Mouse (Mus musculus) forebrain, embryonic 14.5 days (tissue): Measurements from ENCODE around the gene Chrne. TPM values are rescaled to one million over a fixed set of nuclear protein-coding genes. Genes with fewer than 3 reads are reported as not detected.

Experiments used
- ATAC-seq: fragments of 200-750 bp; cut with Nextera tagmentation; 2 replicates; pipeline ENCODE4 v1.8.0; 2017; ENCODE audit warnings: mild to moderate bottlenecking, moderate library complexity
- DNase-seq: peaks from one replicate; pipeline ENCODE4 v3.0.0-alpha.2; 2015; ENCODE audit warnings: low spot score
- H3K27ac ChIP-seq: fragments of 300-500 bp; sonication (generic); 2 replicates; pipeline ENCODE4 v1.5.1; 2014; ENCODE audit warnings: low read depth, mild to moderate bottlenecking, control low read depth, low read length, moderate library complexity
- H3K27me3 ChIP-seq: fragments of 300-500 bp; sonication (generic); replicated peaks from 2 replicates; pipeline ENCODE4 v1.6.1; 2014; ENCODE audit warnings: low read length, control low read depth, mixed read lengths; ENCODE audit not compliant: control insufficient read depth, insufficient read depth
- H3K36me3 ChIP-seq: fragments of 300-500 bp; sonication (generic); 2 replicates; pipeline ENCODE4 v1.6.1; 2014; ENCODE audit warnings: low read length, control low read depth; ENCODE audit not compliant: control insufficient read depth, insufficient read depth
- H3K4me1 ChIP-seq: fragments of 300-500 bp; sonication (generic); 2 replicates; pipeline ENCODE4 v1.6.1; 2014; ENCODE audit warnings: antibody characterized with exemption, low read length, control low read depth; ENCODE audit not compliant: control insufficient read depth, insufficient read depth
- H3K4me2 ChIP-seq: fragments of 300-500 bp; sonication (generic); 2 replicates; pipeline ENCODE4 v1.6.1; 2014; ENCODE audit warnings: mild to moderate bottlenecking, control low read depth, low read length
- H3K4me3 ChIP-seq: fragments of 300-500 bp; sonication (generic); 2 replicates; pipeline ENCODE4 v1.5.1; 2014; ENCODE audit warnings: low read depth, low read length, control low read depth
- H3K9ac ChIP-seq: fragments of 300-500 bp; sonication (generic); 2 replicates; pipeline ENCODE4 v1.6.1; 2014; ENCODE audit warnings: mild to moderate bottlenecking, low read length, control low read depth, moderate library complexity
- H3K9me3 ChIP-seq: fragments of 300-500 bp; sonication (generic); replicated peaks from 2 replicates; pipeline ENCODE4 v1.6.1; 2016; ENCODE audit warnings: low read length, control low read depth, mixed read lengths; ENCODE audit not compliant: control insufficient read depth
- WGBS: fragments of 180-500 bp; shearing (Covaris S2); extraction: QIAGEN DNeasy Blood & Tissue Kit; methylation state at CpG from one replicate; pipeline ENCODE4 v1.1.7; 2014; 5-methylcytosine and 5-hydroxymethylcytosine counted together
- polyA plus RNA-seq: library from polyadenylated mRNA; unstranded; fragments of >200 nt; fragmentation: Nextera tagmentation; extraction: Ambion mirVana; gene quantifications from 2 replicates; pipeline ENCODE4 v1.2.1, GENCODE M21; 2014

The Chrne gene
- polyA plus RNA-seq, 1 experiment from 2014 or later: not detected

DNA sequence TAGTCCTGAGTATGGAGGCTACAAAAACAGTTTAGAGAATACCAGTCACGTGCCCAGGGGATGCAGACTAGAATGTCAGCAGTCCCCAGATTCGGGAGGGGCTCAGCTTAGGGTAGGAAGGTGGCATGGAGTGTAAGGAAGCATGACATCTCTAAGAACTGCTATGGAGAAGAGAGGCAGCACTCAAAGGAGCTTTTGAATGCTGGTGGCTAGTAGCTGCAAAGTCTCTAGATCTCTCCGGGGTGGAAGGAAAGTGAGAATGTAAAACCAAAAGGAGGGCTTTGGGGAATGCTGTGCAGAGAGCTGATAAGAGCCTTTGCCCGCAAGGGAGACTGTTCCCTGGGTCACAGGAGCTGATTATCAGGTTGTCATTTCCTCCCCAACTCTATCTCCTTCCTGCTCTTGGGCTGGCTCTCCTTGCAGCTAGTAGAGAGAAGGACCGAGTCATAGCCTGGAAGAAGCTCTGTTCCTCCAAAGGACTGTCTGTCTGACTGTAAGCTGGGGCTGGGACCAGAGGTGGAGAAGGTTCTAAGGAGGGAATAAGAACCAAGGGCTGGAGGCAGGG lies 19.8 kb upstream of the Chrne start, which contains the start of gene Gp1ba:
Gene Gp1ba, plus strand, starts transcription at position 409 of the 565 bp plus-strand sequence.
- DNase-seq (no peak), ATAC-seq (no peak)
- Histone ChIP-seq H3K27me3 (no peaks in the 10 kb centered on the region), H3K9ac (no peak within 1 kb of the TSS), H3K4me1 (no peaks in the 10 kb centered on the region), H3K36me3 (peaks cover 7% of the 10 kb centered on the region; the same call in 1 of the 2 replicates), H3K9me3 (no peaks in the 10 kb centered on the region), H3K4me3 (no peak within 1 kb of the TSS), H3K27ac (no peak within 1 kb of the TSS), H3K4me2 (no peak within 1 kb of the TSS)
- WGBS: 49% methylated on average over 5 of the region's 5 CpGs

GRCm38 (mm10) chr11:70638293-70638692 lies 19.3 kb upstream of the Chrne start:
- no peaks in the 10 kb centered on the region for H3K27me3 ChIP-seq
- no peak overlapping the region for H3K9ac ChIP-seq
- H3K27ac ChIP-seq: no peak overlapping the region
- DNase-seq (no peak), ATAC-seq (no peak)
- no peak overlapping the region for H3K4me3 ChIP-seq
- no peak overlapping the region for H3K4me2 ChIP-seq
- H3K9me3 ChIP-seq: no peaks in the 10 kb centered on the region
- no peaks in the 10 kb centered on the region for H3K4me1 ChIP-seq
- H3K36me3 ChIP-seq: peaks cover 7% of the 10 kb centered on the region; the same call in 1 of the 2 replicates
- 90% methylated on average over 1 of the region's 1 CpGs for WGBS

DNA sequence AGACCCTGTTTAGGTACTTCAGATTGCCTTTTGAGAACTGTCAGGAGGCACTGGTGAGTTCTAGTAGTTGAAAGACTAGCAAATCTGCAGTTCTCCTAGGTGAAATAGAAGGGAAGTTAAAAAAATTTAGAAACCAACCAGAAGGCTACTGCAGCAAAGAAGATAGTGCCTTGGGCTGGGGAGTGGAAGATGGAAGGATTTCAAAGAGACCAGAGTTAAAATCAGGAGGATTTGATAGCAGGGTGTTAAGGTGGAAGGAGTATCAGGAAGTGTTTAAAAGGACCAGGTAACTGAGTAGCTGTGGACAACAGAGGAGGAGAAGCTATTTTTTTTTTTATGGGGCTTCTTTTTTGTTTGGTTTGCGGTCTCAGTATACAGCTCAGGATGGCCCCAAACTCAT lies 18.7 kb upstream of the Chrne start:
- Histone ChIP-seq H3K27me3 (no peaks in the 10 kb centered on the region), H3K9ac (no peak overlapping the region), H3K27ac (no peak overlapping the region), H3K4me3 (no peak overlapping the region), H3K4me2 (no peak overlapping the region), H3K4me1 (no peaks in the 10 kb centered on the region), H3K9me3 (no peaks in the 10 kb centered on the region), H3K36me3 (peaks cover 4% of the 10 kb centered on the region; the same call in 1 of the 2 replicates)
- no peak for ATAC-seq
- WGBS: 100% methylated on average over 1 of the region's 1 CpGs
- no peak for DNase-seq

GRCm38 (mm10) chr11:70635601-70636000 lies 16.6 kb upstream of the Chrne start:
- Histone ChIP-seq H3K36me3 (no peaks in the 10 kb centered on the region), H3K4me1 (no peaks in the 10 kb centered on the region), H3K4me2 (no peak overlapping the region), H3K27ac (no peak overlapping the region), H3K9ac (no peak overlapping the region), H3K9me3 (no peaks in the 10 kb centered on the region), H3K27me3 (no peaks in the 10 kb centered on the region), H3K4me3 (no peak overlapping the region)
- no peak for ATAC-seq
- WGBS: 79% methylated on average over 4 of the region's 4 CpGs
- DNase-seq: no peak

GRCm38 (mm10) chr11:70630129-70630528 lies 11.1 kb upstream of the Chrne start:
- Histone ChIP-seq H3K4me2 (no peak overlapping the region), H3K9me3 (no peaks in the 10 kb centered on the region), H3K36me3 (no peaks in the 10 kb centered on the region), H3K4me3 (no peak overlapping the region), H3K27ac (no peak overlapping the region), H3K27me3 (no peaks in the 10 kb centered on the region), H3K4me1 (no peaks in the 10 kb centered on the region), H3K9ac (no peak overlapping the region)
- ATAC-seq (no peak), DNase-seq (no peak)
- 70% methylated on average over 7 of the region's 7 CpGs for WGBS

GRCm38 (mm10) chr11:70629557-70629956 lies 10.5 kb upstream of the Chrne start:
- 58% methylated on average over 5 of the region's 5 CpGs for WGBS
- DNase-seq (no peak), ATAC-seq (no peak)
- no peaks in the 10 kb centered on the region for H3K4me1 ChIP-seq
- H3K27ac ChIP-seq: no peak overlapping the region
- H3K27me3 ChIP-seq: no peaks in the 10 kb centered on the region
- H3K36me3 ChIP-seq: no peaks in the 10 kb centered on the region
- no peaks in the 10 kb centered on the region for H3K9me3 ChIP-seq
- H3K4me3 ChIP-seq: no peak overlapping the region
- no peak overlapping the region for H3K9ac ChIP-seq
- no peak overlapping the region for H3K4me2 ChIP-seq

- H3K9ac ChIP-seq: no peak overlapping the region
- no peaks in the 10 kb centered on the region for H3K27me3 ChIP-seq
- no peak overlapping the region for H3K27ac ChIP-seq
- DNase-seq (no peak), ATAC-seq (no peak)
- WGBS: 79% methylated on average over 2 of the region's 2 CpGs
- H3K9me3 ChIP-seq: no peaks in the 10 kb centered on the region
- H3K4me1 ChIP-seq: no peaks in the 10 kb centered on the region
- no peak overlapping the region for H3K4me3 ChIP-seq
- H3K36me3 ChIP-seq: no peaks in the 10 kb centered on the region
- H3K4me2 ChIP-seq: no peak overlapping the region
Observed at GRCm38 (mm10) chr11:70628431-70628830, 9.4 kb upstream of the Chrne start.

DNA sequence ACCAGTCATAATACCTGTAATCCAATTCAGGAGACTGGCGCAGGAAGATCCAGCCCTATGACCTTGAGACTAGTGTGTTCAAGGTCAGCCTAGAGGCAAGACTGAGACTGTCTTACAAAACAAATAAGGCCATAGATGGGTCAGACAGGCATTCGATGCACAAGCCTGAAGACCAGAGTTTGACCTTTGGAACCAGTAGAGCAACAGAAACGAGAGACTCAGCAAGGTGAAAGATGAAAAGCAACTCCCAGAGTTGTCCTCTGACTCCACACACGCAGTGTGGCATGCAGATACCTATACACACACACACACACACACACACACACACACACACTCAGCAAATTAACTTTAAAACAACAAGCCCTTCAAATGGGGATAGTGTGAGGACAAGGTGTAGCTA lies 7.9 kb upstream of the Chrne start:
- 77% methylated on average over 4 of the region's 4 CpGs for WGBS
- Histone ChIP-seq H3K36me3 (no peaks in the 10 kb centered on the region), H3K4me3 (no peak overlapping the region), H3K9ac (no peak overlapping the region), H3K27me3 (no peaks in the 10 kb centered on the region), H3K9me3 (no peaks in the 10 kb centered on the region), H3K4me2 (no peak overlapping the region), H3K4me1 (no peaks in the 10 kb centered on the region), H3K27ac (no peak overlapping the region)
- no peak for DNase-seq
- ATAC-seq: no peak

DNA sequence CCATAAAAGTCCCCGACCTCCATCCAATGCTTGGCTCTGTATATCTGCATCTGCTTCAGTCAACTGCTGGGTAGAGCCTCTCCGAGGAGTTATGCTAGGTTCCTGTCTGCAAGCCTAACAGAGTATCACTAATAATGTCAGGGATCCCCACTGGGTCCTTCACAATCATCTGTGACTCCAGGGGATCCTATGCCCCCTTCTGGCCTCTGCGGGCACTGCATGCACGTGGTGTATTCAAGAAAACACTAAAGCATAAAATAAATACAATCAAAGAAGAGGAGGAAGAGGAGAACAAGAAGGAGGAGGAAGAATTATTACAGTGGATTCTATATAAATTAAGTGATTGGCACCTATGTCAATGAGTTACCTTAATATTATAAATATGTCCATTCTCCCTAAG lies 6.5 kb upstream of the Chrne start:
- no peaks in the 10 kb centered on the region for H3K36me3 ChIP-seq
- no peaks in the 10 kb centered on the region for H3K27me3 ChIP-seq
- 47% methylated on average over 4 of the region's 4 CpGs for WGBS
- no peak overlapping the region for H3K4me3 ChIP-seq
- no peak overlapping the region for H3K4me2 ChIP-seq
- no peak overlapping the region for H3K9ac ChIP-seq
- no peaks in the 10 kb centered on the region for H3K9me3 ChIP-seq
- ATAC-seq: no peak
- no peaks in the 10 kb centered on the region for H3K4me1 ChIP-seq
- H3K27ac ChIP-seq: no peak overlapping the region
- peak; percentile 64 for DNase-seq
